Mouse (Mus musculus) cerebellum, adult 2 months (tissue): ENCODE measurements around the gene Dock4. TPM values are rescaled to one million over a fixed set of nuclear protein-coding genes. Genes with fewer than 3 reads are reported as not detected.

Source experiments
- DNase-seq, 2 experiments: peaks; one replicate each; pipeline ENCODE4 v3.0.0; 2021
- H3K27ac ChIP-seq: fragments of 200-500 bp; 2 replicates; pipeline ENCODE4 v1.5.1; 2012; ENCODE audit warnings: low read length, control low read depth, inconsistent platforms; ENCODE audit not compliant: insufficient read depth
- H3K27me3 ChIP-seq: fragments of 200-500 bp; 2 replicates; pipeline ENCODE4 v1.6.1; 2012; ENCODE audit warnings: inconsistent platforms, mild to moderate bottlenecking, low read length, moderate library complexity; ENCODE audit not compliant: control insufficient read depth, insufficient read depth
- H3K4me1 ChIP-seq: fragments of 200-500 bp; 2 replicates; pipeline ENCODE4 v1.6.1; 2011; ENCODE audit warnings: low read length; ENCODE audit not compliant: control insufficient read depth, insufficient read depth
- H3K4me3 ChIP-seq: fragments of 200-500 bp; replicated peaks from 2 replicates; pipeline ENCODE3; 2011; ENCODE audit warnings: mild to moderate bottlenecking, low read depth, low read length, control low read depth; ENCODE audit not compliant: insufficient read depth
- CTCF ChIP-seq: fragments of 200-500 bp; IDR thresholded peaks from 2 replicates; pipeline ENCODE4 v1.5.1; 2011; ENCODE audit warnings: low read depth, mild to moderate bottlenecking, control low read depth, low read length, moderate library complexity, borderline replicate concordance; ENCODE audit not compliant: insufficient read depth
- POLR2A ChIP-seq: fragments of 200-500 bp; IDR thresholded peaks from 2 replicates; pipeline ENCODE4 v1.6.1; 2011; ENCODE audit warnings: low read length, control low read depth, borderline replicate concordance; ENCODE audit not compliant: insufficient read depth
- WGBS: fragments of 180-500 bp; shearing (Covaris S2); methylation state at CpG from one replicate; pipeline ENCODE4 v1.1.7; 2018; 5-methylcytosine and 5-hydroxymethylcytosine counted together
- polyA plus RNA-seq: library from polyadenylated mRNA; depleted of rRNA; stranded (reverse); fragments of >200 nt; gene quantifications from 2 replicates; pipeline ENCODE4 v1.2.3, GENCODE M21; 2012

Dock4 gene
- polyA plus RNA-seq, 1 experiment: 35.6 TPM

DNA sequence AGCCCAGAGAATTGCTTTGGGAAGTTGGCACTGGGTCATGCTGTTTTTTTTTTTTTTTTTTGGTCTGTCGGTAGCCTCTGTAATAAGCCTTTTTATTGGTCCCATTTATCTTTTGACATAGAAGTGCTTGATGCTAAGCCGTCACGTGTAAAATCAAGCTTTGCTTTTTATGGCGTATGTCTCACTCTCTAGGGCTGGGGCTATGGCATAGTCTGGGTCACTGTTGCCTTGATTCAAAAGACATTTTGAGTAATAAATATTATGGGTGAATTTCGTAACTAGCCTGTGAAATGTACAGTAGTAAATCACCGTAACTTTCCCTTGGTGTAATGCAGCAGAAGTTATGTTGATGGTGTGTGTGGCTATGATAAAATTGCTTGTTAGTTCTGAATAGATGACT is 93.0 kb downstream of the Dock4 start:
- TF ChIP-seq POLR2A: no peak
- TF ChIP-seq CTCF: no peak
- Histone ChIP-seq H3K4me1 (peaks cover 15% of the 10 kb centered on the region; the same call in 1 of the 2 replicates), H3K4me3 (no peak overlapping the region), H3K27ac (no peak overlapping the region), H3K27me3 (no peaks in the 10 kb centered on the region)
- DNase-seq: no peak
- 82% methylated on average over 6 of the region's 6 CpGs for WGBS

DNA sequence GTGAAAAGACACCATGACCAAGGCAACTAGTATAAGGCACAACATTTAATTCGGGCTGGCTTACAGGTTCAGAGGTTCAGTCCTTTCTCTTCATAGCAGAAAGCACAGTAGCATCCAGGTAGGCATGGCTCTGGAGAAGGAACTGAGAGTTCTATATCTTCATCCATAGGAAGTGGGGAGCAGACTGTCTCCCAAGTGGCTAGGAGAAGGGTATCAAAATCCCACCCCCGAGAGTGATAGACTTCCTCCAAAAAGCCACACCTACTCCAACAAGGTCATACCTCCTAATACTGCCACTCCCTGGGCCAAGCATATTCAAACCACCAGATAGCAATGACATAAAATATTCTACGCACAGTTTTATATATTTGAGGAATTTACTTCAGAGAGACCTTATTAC is 98.5 kb downstream of the Dock4 start:
- TF ChIP-seq POLR2A: no peak
- no peak for TF ChIP-seq CTCF
- Histone ChIP-seq H3K27ac (no peak overlapping the region), H3K27me3 (no peaks in the 10 kb centered on the region), H3K4me1 (peaks cover 18% of the 10 kb centered on the region), H3K4me3 (no peak overlapping the region)
- DNase-seq: no peak
- WGBS: 96% methylated on average over 3 of the region's 3 CpGs

DNA sequence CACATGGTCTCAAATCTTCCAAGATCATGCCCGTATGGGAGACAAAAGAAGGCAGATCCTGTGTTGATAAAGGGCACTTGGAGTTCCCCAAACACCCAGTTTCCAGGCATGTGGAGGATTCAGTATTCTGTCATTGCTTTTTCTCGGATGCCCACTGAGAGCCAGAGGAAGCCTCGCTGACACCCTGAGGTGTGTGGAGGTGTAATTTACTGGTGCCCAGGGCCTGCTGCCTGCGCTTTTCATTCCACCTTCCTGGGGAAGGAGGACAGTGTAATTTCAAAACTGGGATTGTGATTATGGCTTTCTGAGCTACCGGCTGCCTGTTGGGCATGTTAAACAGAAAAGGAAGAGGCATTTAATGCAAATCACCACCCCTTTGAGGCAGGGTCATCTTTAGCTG is 101.1 kb downstream of the Dock4 start:
- 17% methylated on average over 5 of the region's 5 CpGs for WGBS
- no peak overlapping the region for H3K4me3 ChIP-seq
- TF ChIP-seq CTCF: no peak
- TF ChIP-seq POLR2A: no peak
- DNase-seq: peak; percentile 35 to 41
- no peaks in the 10 kb centered on the region for H3K27me3 ChIP-seq
- peak overlapping the region; percentile 46; the same call in 1 of the 2 replicates for H3K27ac ChIP-seq
- peaks cover 22% of the 10 kb centered on the region for H3K4me1 ChIP-seq

DNA sequence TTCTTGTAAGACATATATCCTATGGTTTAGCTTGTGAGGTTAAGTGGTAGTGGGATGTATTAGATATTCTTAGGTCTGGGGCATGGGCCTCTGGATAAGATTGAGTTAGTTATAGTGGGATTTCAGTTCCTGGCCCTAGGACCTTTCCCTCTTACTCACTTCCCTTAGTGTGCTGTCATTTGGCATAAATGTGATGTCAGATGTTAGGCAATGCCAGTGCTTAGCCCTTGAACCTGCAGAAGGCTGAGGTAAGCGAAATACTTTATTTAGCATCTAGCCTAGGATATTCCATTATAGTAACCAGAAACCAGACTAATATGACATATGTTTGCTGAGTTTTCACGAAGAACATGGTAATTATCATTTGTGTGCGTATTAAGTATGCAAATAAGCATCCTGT is 105.6 kb downstream of the Dock4 start:
- Histone ChIP-seq H3K27me3 (no peaks in the 10 kb centered on the region), H3K4me3 (no peak overlapping the region), H3K27ac (no peak overlapping the region), H3K4me1 (peaks cover 22% of the 10 kb centered on the region)
- no peak for TF ChIP-seq CTCF
- TF ChIP-seq POLR2A: no peak
- peak in 1 of 2 experiments; percentile 37 for DNase-seq
- whole genome bisulfite sequencing: 57% methylated on average over 3 of the region's 3 CpGs

DNA sequence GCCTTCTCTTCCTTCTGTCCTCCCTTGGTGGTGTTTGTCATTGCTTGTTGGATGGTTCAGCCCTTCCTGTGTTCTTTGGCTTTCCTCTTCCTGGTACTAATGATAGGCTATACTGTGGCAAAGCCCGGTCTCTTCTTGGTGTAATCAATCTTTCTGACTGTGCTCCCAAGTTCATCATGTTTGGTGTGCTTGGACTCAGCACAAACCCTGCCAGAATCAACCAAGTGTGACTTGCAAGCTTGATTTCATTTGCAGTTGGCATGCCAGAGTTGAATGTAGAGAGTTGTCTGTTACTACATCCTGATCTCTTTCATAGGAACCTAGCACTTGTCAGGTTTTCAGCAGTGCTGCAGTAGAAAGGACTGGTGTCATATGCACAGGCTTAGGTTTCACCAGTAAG is 106.4 kb downstream of the Dock4 start:
- Histone ChIP-seq H3K4me1 (peaks cover 15% of the 10 kb centered on the region), H3K27me3 (no peaks in the 10 kb centered on the region), H3K4me3 (no peak overlapping the region), H3K27ac (no peak overlapping the region)
- 56% methylated on average over 1 of the region's 1 CpGs for WGBS
- no peak for DNase-seq
- no peak for TF ChIP-seq CTCF
- TF ChIP-seq POLR2A: no peak

DNA sequence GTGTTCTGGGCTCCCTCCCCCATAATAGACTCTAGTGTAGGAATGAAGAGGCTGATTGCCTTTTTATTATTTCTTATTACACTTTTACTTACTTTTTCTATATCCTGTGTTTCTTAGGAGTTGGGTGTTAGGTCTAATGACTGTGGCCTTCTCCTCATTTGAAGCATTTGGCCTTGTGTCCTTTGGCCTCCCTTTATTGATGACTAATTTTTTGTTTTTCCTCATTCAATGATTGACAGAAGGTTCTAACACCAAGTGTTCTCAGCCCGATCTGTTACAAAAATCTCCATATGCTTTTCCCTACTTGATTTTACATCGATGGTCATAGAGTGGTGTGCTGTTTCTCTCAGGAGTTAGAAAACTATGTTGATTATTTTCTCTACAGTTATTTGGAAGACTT is 108.2 kb downstream of the Dock4 start:
- WGBS: 72% methylated on average over 2 of the region's 2 CpGs
- H3K27ac ChIP-seq: no peak overlapping the region
- TF ChIP-seq CTCF (no peak), POLR2A (no peak)

DNA sequence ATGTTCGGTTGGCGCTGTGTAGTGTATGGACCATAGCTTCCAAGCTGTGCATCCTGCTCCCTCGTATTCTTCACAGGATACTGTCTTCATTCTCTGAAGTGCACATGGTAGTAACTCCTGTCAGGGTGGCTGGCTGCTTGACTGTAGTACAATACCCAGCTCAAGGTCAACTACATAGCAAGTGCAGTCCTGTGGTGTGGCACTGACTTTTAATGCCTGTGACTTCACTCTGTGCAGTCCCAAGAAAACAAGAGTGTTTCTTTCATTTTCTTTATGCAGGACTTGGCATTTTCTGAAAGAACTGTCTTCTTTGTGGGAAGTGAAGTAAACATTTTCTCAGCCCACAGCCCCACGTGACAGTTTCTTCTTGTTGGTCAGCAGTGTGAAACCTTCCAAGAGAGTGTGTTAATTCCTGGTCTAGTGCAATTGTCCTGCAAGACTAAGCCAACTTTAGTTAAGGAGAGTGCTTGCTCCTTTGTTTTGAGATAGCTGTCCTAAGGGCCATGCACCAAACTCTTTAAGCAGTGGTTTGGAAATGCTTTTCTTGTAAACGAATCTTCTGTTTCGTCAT is 109.3 kb downstream of the Dock4 start:
- Histone ChIP-seq H3K4me1 (peaks cover 8% of the 10 kb centered on the region), H3K27ac (no peak overlapping the region), H3K27me3 (no peaks in the 10 kb centered on the region), H3K4me3 (no peak overlapping the region)
- DNase-seq: no peak
- TF ChIP-seq POLR2A (no peak), CTCF (no peak)
- WGBS: 87% methylated on average over 6 of the region's 6 CpGs

More for the DNA sequence above, 108.2 kb downstream of the Dock4 start:
- no peak for DNase-seq
- H3K4me1 ChIP-seq: peaks cover 8% of the 10 kb centered on the region
- H3K4me3 ChIP-seq: no peak overlapping the region
- H3K27me3 ChIP-seq: no peaks in the 10 kb centered on the region

DNA sequence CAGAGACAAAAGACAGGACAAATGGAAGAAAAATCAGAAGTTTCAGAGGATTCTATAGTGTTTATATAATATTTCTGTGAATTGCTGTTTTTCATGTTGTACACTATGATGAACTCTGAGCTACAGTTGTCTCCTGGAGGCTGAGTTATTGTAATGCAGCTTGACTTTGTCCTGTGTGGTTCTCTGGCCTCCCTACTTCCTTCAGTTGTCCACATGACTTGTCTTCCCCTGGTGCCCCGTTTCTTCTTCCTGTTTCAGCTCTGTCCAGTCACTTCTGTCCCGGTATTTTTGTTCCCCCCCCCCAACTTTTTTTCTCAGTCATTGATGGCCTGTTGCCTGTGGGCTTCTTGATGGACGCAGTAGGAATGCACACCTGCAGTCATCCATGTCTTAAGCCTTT is 112.8 kb downstream of the Dock4 start:
- H3K27me3 ChIP-seq: no peaks in the 10 kb centered on the region
- no peak for DNase-seq
- no peak overlapping the region for H3K27ac ChIP-seq
- no peaks in the 10 kb centered on the region for H3K4me1 ChIP-seq
- TF ChIP-seq POLR2A (no peak), CTCF (no peak)
- WGBS: 87% methylated on average over 3 of the region's 3 CpGs
- H3K4me3 ChIP-seq: no peak overlapping the region
